Mouse (Mus musculus) hindbrain, embryonic 14.5 days (tissue): ENCODE results near the gene Vezf1. TPM values are rescaled to one million over a fixed set of nuclear protein-coding genes. Genes with fewer than 3 reads are reported as not detected.

Experiments
- ATAC-seq: fragments of 200-750 bp; cut with Nextera tagmentation; 2 replicates; pipeline ENCODE4 v1.8.0; 2017; ENCODE audit warnings: moderate number of reproducible peaks, mild to moderate bottlenecking, moderate TSS enrichment, moderate library complexity; ENCODE audit not compliant: low FRiP score
- DNase-seq: peaks from one replicate; pipeline ENCODE4 v3.0.0-alpha.2; 2015; ENCODE audit warnings: low spot score
- H3K27ac ChIP-seq: fragments of 300-500 bp; sonication (generic); 2 replicates; pipeline ENCODE4 v1.5.1; 2014; ENCODE audit warnings: mild to moderate bottlenecking, moderate library complexity
- H3K27me3 ChIP-seq: fragments of 300-500 bp; sonication (generic); 2 replicates; pipeline ENCODE4 v1.6.1; 2014; ENCODE audit warnings: mild to moderate bottlenecking, low read length, mixed read lengths; ENCODE audit not compliant: control insufficient read depth, insufficient read depth
- H3K36me3 ChIP-seq: fragments of 300-500 bp; sonication (generic); replicated peaks from 2 replicates; pipeline ENCODE4 v1.6.1; 2014; ENCODE audit not compliant: control insufficient read depth, insufficient read depth
- H3K4me1 ChIP-seq: fragments of 300-500 bp; sonication (generic); replicated peaks from 2 replicates; pipeline ENCODE4 v1.6.1; 2014; ENCODE audit warnings: antibody characterized with exemption, low read length, mixed read lengths; ENCODE audit not compliant: control insufficient read depth, insufficient read depth
- H3K4me2 ChIP-seq: fragments of 300-500 bp; sonication (generic); replicated peaks from 2 replicates; pipeline ENCODE4 v1.6.1; 2014; ENCODE audit warnings: mild to moderate bottlenecking, moderate library complexity
- H3K4me3 ChIP-seq: fragments of 300-500 bp; sonication (generic); replicated peaks from 2 replicates; pipeline ENCODE4 v1.5.1; 2014; ENCODE audit warnings: mild to moderate bottlenecking, low read length
- H3K9ac ChIP-seq: fragments of 300-500 bp; sonication (generic); 2 replicates; pipeline ENCODE4 v1.6.1; 2014
- H3K9me3 ChIP-seq: fragments of 300-500 bp; sonication (generic); 2 replicates; pipeline ENCODE4 v1.6.1; 2016; ENCODE audit warnings: low read length; ENCODE audit not compliant: control insufficient read depth
- WGBS: fragments of 180-500 bp; shearing (Covaris S2); extraction: QIAGEN DNeasy Blood & Tissue Kit; methylation state at CpG from one replicate; pipeline ENCODE4 v1.1.7; 2014; 5-methylcytosine and 5-hydroxymethylcytosine counted together
- polyA plus RNA-seq: library from polyadenylated mRNA; unstranded; fragments of >200 nt; fragmentation: Nextera tagmentation; extraction: Ambion mirVana; gene quantifications from 2 replicates; pipeline ENCODE4 v1.2.1, GENCODE M21; 2014

The Vezf1 gene
- polyA plus RNA-seq = 48.3 and 50.2 TPM in 2 replicates

DNA sequence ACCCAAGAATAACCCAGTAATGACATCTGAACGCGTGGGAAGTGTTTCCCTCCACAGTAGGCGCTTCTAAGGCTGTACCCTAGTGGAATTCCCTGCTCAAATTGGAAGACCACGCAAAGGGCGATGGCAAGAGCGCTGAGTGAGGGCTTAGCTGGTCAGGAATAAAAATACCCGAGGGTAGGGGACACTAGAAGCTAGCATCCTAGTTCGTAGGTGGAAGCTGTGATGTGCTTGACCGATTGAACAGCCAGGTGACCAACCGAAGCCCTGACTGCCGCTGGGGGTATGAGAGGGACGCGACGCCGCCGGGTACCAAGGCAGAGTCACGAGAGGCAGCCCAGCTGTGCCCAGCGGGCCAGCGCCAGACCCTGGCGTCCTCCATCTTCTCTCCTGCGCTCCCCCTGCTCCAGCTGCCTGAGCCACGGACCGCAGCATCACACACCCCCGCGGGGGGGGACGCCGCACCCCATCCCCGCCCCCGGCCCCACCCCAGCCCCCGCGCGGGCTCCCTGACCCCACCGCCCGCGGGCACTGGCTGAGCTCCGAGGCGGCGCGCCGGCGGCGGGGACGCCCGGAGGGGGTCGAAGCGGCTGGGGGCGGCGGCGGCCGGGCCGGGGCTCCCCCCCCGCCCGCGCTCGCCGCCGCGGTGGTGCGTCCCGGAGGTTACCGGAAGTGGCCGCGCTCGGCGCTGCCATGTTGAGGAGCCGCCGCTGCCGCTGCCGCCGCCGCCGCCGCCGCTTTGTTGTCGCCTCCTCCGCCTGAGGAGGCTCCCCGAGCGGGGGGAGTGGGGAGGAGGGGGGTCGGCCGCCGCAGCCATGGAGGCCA is at the start of gene Vezf1:
Vezf1 (plus strand) TSS at position 694 of the 825 bp plus-strand sequence.
- Histone ChIP-seq H3K4me1 (peaks cover 32% of the 10 kb centered on the region), H3K4me2 (peak within 1 kb of the TSS; percentile 84), H3K27ac (peak within 1 kb of the TSS; percentile 98), H3K4me3 (peak within 1 kb of the TSS; percentile 81), H3K36me3 (no peaks in the 10 kb centered on the region), H3K9me3 (no peaks in the 10 kb centered on the region), H3K9ac (peak within 1 kb of the TSS; percentile 96), H3K27me3 (no peaks in the 10 kb centered on the region)
- peak; percentile 80 for DNase-seq
- ATAC-seq = peak; percentile 87
- WGBS = under 1% methylated on average over 44 of the region's 81 CpGs

DNA sequence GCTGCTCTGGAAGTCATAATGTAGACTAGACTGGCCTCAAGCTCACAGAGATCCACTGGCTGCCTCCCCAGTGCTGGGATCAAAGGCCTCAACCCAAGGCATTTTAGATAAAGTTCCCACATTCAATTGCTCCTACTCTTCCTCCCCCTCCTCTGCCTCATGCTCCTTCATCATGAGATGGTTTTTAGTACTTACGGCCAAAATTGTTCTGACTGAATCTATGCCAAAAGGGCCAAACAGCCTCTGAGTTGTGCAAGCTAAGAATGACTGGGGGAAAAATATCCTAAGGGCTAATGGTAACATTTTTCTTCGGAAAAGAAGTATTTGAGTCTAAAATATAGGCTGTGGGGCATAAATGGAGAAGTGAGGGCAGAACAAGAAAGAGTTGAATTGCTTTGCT is 44.1 kb upstream of the Vezf1 start:
- Histone ChIP-seq H3K36me3 (no peaks in the 10 kb centered on the region), H3K4me2 (no peak overlapping the region), H3K9ac (no peak overlapping the region), H3K9me3 (no peaks in the 10 kb centered on the region), H3K4me3 (no peak overlapping the region), H3K27me3 (no peaks in the 10 kb centered on the region), H3K4me1 (peaks cover 9% of the 10 kb centered on the region; the same call in 1 of the 2 replicates), H3K27ac (no peak overlapping the region)
- 88% methylated on average over 2 of the region's 2 CpGs for WGBS
- ATAC-seq (no peak), DNase-seq (no peak)

DNA sequence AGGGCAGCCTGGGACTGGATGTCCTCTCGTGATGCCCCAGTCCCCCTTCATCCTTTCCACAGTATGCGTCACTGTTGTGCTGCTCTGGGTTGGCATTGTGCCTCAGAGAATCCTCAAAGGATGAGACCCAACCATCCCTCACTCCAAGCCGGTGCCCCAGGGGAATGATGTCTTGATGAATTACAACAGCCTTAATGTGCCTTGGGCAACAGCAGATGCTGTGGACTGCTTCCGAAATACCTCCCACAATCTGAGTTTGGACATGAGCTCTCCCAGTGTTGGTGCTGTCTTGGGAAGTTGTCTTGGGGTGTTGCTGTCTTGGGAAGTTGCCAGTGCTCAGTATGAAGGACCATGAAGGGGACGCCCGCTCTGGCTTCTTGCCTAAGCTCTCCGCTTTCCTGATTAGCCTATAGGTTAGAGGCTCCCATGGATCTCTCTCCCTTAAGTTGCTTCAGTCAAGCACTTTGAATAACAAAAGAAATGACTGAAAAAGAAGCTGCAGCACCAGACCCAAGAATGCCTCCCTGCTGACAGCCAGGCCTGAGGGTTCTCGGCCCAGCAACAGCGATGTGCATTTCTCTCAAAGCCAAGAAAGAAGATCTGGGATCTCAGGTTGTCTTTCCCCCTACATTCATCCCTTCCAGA is 40.6 kb upstream of the Vezf1 start:
- no peaks in the 10 kb centered on the region for H3K9me3 ChIP-seq
- 31% methylated on average over 9 of the region's 9 CpGs for WGBS
- H3K4me3 ChIP-seq = no peak overlapping the region
- peaks cover 9% of the 10 kb centered on the region; the same call in 1 of the 2 replicates for H3K4me1 ChIP-seq
- no peak overlapping the region for H3K9ac ChIP-seq
- no peak overlapping the region for H3K27ac ChIP-seq
- H3K27me3 ChIP-seq = no peaks in the 10 kb centered on the region
- no peak overlapping the region for H3K4me2 ChIP-seq
- peak; percentile 27 for DNase-seq
- ATAC-seq = no peak
- no peaks in the 10 kb centered on the region for H3K36me3 ChIP-seq

DNA sequence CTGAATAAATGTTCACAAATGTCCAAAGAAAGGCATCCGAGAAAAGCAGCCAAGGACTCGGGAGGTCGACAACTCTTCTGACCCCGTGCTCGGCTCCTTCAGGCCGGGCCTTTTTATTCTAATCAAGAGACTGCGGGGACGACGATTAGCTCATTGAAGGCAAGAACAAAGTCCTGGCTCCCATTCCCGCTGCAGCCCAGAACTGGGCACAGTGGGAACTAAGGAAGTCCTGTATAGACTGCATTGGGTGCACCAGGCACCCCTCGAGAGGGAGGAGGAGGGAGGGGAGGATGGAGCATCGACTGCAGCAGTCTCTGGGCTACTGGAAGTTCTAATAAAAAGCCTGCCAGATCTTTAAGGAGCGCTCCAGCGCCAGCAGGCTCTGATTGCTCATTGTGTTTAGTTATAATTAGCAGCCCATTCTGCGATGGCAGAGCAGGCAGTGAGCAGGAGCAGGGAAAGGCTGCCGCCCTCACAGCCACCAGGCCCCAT is 39.8 kb upstream of the Vezf1 start:
- peak; percentile 53; the same call in 1 of the 2 replicates for ATAC-seq

DNA sequence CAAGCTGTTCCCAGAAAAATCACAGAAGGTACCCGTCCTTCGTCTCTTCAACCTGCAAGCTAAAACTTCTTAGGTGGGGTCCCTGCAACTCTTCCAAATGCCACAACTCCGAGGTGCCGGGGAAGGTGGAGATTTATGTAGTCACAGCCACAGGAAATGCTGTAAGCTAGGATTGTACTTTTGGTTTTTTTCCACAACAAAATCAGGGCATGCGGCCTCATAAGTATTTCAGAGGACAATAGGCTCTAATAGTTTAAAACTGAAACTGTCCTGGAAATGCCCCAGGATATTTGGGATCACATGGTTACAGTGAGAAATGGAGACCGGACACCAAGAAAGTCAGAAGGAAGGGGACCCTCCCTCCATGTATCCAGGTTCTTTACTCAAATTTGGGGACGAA is 37.9 kb upstream of the Vezf1 start:
- DNase-seq (no peak), ATAC-seq (no peak)
- Histone ChIP-seq H3K4me1 (peaks cover 9% of the 10 kb centered on the region; the same call in 1 of the 2 replicates), H3K4me3 (no peak overlapping the region), H3K4me2 (no peak overlapping the region), H3K9ac (no peak overlapping the region), H3K9me3 (no peaks in the 10 kb centered on the region), H3K27me3 (no peaks in the 10 kb centered on the region), H3K27ac (no peak overlapping the region), H3K36me3 (0 out of 2 replicates have a peak, but pooled peaks cover 4% of the 10 kb centered on the region)
- WGBS = 95% methylated on average over 7 of the region's 7 CpGs

More for the DNA sequence above, 39.8 kb upstream of the Vezf1 start:
- H3K4me2 ChIP-seq = no peak overlapping the region
- H3K4me1 ChIP-seq = peaks cover 9% of the 10 kb centered on the region; the same call in 1 of the 2 replicates
- 4% methylated on average over 16 of the region's 16 CpGs for WGBS
- no peak overlapping the region for H3K9ac ChIP-seq
- H3K4me3 ChIP-seq = no peak overlapping the region
- DNase-seq = no peak
- H3K36me3 ChIP-seq = no peaks in the 10 kb centered on the region
- no peaks in the 10 kb centered on the region for H3K27me3 ChIP-seq
- no peak overlapping the region for H3K27ac ChIP-seq
- no peaks in the 10 kb centered on the region for H3K9me3 ChIP-seq

DNA sequence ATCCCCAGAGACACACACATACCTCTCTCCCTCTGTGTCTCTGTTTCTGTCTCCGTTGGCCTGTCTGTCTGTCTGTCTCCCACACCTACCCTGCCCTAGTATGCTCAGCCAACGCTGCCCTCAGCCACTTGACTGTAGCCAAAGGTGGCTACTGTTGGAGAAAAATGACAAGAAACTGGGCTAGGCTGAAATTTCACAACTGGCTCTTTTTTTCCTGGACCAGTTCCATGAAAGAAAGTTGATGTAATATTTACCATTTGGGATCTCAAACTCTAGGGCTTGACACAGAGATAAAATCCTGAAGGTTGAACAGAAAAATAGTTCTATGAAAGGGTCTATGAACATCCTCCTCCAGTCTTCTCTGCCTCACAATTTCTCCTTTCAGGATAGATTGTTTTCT is 37.2 kb upstream of the Vezf1 start:
- 0 out of 2 replicates have a peak, but pooled peaks cover 4% of the 10 kb centered on the region for H3K36me3 ChIP-seq
- H3K4me3 ChIP-seq = no peak overlapping the region
- WGBS = 93% methylated on average over 2 of the region's 2 CpGs
- no peaks in the 10 kb centered on the region for H3K27me3 ChIP-seq
- ATAC-seq = no peak
- no peak overlapping the region for H3K4me2 ChIP-seq
- H3K9me3 ChIP-seq = no peaks in the 10 kb centered on the region
- peaks cover 9% of the 10 kb centered on the region; the same call in 1 of the 2 replicates for H3K4me1 ChIP-seq
- no peak for DNase-seq
- H3K9ac ChIP-seq = no peak overlapping the region
- H3K27ac ChIP-seq = no peak overlapping the region

DNA sequence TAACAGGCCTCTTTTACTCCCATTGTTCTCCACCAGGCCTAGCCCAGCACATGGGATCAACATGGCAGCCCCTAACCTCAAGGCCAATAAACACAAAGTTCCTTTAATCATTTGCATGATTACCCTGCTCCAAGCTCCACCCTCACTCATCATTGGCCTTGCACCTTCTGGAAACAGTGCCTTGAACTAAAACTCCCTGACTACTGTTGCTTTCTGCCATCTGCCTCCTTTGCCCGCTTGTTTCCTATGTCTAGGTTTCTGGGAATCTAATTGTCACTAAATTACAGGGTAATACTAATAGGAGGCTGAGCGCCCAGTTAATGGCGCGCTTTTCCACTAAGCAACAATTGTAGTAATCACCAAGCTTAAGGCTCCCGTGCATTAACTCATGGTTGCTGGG is 36.3 kb upstream of the Vezf1 start:
- DNase-seq (no peak), ATAC-seq (no peak)
- H3K9me3 ChIP-seq = no peaks in the 10 kb centered on the region

DNA sequence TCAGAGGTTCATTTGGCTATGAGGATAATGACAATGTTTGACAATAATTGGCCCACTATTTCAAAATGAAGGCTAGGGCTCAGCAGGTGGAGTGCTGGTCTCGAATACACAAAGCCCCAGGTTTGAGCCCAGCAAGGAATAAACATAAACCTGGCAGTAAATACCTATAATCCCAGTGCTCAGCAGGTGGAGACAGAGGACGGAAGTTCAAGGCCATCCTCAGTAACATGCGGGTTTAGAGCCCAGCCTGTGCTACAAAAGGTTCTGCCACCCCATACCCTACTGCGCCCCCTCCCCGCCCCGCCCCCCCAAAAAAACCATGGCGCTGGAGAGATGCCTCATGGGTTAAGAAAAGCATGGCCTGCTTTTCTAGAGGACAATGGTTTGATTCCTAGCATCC is 32.1 kb upstream of the Vezf1 start:
- Histone ChIP-seq H3K9me3 (no peaks in the 10 kb centered on the region), H3K4me2 (no peak overlapping the region), H3K4me3 (no peak overlapping the region), H3K9ac (no peak overlapping the region), H3K36me3 (peaks cover 4% of the 10 kb centered on the region; the same call in 1 of the 2 replicates), H3K4me1 (no peaks in the 10 kb centered on the region), H3K27ac (no peak overlapping the region), H3K27me3 (no peaks in the 10 kb centered on the region)
- DNase-seq = no peak
- 71% methylated on average over 7 of the region's 7 CpGs for WGBS
- ATAC-seq = no peak

More for the DNA sequence above, 36.3 kb upstream of the Vezf1 start:
- 86% methylated on average over 5 of the region's 5 CpGs for WGBS
- Histone ChIP-seq H3K9ac (no peak overlapping the region), H3K36me3 (0 out of 2 replicates have a peak, but pooled peaks cover 4% of the 10 kb centered on the region), H3K27me3 (no peaks in the 10 kb centered on the region), H3K4me1 (peaks cover 9% of the 10 kb centered on the region; the same call in 1 of the 2 replicates), H3K27ac (no peak overlapping the region), H3K4me3 (no peak overlapping the region), H3K4me2 (no peak overlapping the region)

DNA sequence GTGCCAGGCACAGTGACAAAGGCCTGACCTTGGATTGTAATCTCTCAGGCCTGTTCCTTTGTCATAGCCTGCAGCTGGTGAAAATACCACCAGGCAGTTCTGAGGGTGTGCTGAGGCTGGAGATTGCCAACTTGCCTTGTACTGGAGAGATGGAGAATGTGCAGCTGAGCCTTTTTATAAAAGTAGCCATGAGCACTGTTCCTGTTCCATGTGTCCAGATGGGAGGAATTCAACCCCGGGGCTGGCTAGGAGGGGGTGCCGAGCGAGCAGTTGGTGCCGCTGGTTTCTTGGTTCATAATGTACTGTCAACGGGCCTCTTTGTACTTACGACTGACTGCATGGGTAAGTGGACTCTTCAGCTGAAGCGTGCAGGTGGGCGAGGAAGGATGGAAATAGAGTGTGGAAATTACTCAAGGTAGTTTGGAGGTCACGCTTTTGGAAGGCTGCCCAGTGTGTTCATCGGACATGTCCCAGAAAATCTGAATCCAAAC is 31.3 kb upstream of the Vezf1 start:
- ATAC-seq = no peak

More for the DNA sequence above, 31.3 kb upstream of the Vezf1 start:
- Histone ChIP-seq H3K4me1 (no peaks in the 10 kb centered on the region), H3K4me3 (no peak overlapping the region), H3K36me3 (peaks cover 4% of the 10 kb centered on the region; the same call in 1 of the 2 replicates), H3K9me3 (no peaks in the 10 kb centered on the region), H3K9ac (no peak overlapping the region), H3K4me2 (no peak overlapping the region), H3K27me3 (no peaks in the 10 kb centered on the region), H3K27ac (no peak overlapping the region)
- no peak for DNase-seq
- 73% methylated on average over 10 of the region's 10 CpGs for WGBS
